Mouse (Mus musculus): Measurements from ENCODE around the gene Ctnnbip1.
A peak's percentile ranks its signal among the peaks of the same experiment; 100 is the strongest.

The Ctnnbip1 gene

DNA sequence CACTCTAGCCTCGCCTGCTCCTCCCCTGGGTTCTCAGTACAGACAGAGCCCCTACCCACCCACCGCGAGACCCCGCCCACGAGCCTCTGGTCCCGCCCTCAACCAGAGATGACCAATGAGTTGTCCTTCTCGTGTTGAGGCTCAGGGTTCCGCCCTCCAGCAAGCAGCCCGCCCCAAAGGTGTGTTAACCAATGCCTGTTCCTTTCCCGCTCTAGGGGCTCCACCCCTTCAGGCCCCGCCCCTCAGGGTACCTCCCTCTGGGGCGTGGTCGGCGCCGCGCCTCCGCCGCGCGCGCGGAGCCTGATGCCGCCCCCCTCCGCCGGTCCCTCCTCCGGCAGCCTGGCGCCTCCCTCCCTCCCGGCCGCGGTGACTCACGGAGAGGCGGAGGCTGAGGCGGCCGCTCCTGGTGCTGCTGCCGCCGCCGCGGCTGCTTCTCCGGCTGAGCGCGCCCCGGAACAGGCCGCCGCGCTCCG, at the start of gene Ctnnbip1:
TSS of gene Ctnnbip1 (plus strand) at position 369 of the 473 bp plus-strand sequence.
- peak; percentile 97 for DNase-seq (ENCODE audit: low spot score)

DNA sequence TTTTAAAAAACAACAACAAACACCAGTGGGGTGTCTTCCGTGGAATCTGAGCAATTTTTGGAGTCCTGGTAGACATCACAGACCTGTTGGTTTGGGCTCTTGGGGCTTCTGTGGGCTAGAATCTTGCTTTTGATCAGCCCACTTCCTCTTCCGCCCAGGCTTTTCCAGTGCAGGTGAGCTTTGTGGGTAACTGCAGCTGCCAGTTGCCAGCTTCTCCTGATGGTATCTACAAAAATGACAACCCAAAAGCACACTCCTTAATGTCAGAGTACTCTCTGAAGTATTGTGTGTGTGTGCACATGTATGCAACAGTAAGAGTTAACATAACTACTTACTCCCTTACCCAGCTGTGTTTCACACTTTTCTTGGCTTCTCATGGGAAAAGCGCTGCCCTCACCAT, 48.5 kb upstream of the Ctnnbip1 start:
- no peak for DNase-seq (ENCODE audit: low spot score)

DNA sequence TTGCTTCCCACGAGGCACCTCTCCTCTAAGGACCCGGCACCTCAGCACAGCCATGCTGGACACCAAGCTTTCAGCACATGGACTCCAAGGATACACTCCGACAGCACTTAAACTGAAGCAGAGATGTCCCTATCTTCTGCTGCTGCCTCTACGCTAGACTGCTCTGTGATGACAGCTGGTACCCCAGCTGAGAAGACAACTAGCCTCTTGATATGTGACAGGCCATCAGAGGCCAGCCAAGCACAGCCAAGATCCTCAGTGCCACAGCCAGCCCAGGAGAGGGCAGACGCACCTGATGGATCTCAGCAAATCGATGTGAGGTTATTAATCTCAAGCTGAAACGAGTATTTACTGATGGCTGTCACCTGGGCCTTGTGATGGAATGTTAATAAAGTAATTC, 42.9 kb upstream of the Ctnnbip1 start:
- DNase-seq (ENCODE audit: low spot score), result no peak

DNA sequence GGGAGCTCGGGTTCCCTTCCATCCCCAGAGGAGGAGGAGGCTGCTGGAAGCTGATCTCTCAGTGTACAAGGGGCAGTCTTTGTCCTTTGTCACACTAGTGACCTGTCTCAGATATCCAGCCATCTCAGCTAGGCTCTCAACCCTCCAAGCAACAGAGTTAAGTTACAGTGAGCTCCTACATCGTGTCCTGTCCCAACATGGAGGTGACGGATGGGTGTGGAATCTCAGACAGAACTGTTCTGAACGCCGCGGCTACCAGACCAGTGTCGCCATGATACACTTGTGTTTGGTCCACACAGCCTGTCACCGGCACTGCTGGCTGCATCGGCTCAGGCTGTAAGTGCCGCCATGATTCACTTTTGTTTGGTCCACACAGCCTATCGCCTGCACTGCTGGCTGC, 41.0 kb upstream of the Ctnnbip1 start, which contains the start of gene Tmem274:
TSS of gene Tmem274 (plus strand) at position 301 of the 400 bp plus-strand sequence.
- no peak for DNase-seq (ENCODE audit: low spot score)

DNA sequence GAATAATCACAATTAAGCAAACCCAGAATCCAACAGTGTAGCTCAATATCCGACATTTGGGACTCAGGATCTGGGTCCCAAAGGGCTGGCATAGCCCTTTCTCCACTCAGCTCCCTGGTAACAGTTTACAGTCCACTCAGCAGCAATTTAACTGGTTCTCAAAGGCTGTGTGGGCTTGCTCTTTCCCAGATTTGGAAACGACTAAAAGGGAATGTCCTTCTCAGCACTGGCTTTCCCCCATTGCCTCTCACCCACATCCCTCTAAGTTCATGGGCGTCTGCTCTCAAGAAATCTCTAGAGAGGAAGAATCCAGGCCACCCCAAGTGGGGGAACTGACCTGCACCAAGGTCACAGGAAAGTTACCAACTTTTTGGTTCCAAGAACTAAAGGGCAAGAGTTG, 33.5 kb upstream of the Ctnnbip1 start:
- no peak for DNase-seq (ENCODE audit: low spot score)

DNA sequence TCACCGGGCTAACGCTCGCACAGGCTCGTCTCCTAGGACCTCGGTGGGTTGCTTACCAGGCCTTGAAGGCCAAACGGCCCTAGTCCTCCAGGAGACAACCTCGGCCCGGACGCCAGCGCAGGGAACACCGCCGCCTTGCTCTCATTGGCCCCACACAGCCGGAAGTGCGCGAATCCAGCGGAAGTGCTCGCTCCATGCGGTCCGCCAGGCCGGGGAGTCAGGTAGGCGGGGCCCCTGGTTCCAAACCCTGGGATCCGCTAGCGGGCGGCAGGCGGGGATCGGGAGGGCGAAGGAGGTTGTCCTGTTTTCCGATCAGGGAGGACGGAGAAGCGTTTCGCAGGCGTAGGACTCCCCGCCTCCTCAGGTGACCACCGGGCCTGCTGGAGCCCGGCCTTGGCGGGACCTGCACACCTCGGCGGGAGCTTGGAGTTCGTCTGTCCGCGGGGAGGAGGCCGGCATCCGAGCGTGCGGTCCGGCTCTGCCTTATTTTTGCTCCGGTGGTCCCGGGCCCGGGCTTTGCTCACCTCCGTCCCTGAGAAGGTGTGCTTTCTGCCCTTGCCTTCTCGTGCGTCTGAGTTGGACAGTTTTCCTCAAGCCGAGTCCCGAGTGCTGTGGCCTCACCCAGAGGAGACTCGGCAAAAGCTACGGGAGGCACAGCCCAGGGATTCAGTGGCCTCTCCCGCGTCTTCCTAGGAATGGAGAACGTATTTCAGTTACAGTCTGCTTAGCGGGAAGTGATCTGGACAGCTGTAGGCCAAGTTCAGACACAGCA, 32.8 kb upstream of the Ctnnbip1 start, which contains the start of the genes Nmnat1 and Lzic:
TSS of gene Nmnat1 (minus strand) at position 150 of the 772 bp plus-strand sequence.
TSS of gene Lzic (plus strand) at position 177 of the 772 bp plus-strand sequence.
- DNase-seq (ENCODE audit: low spot score), result peak; percentile 94

DNA sequence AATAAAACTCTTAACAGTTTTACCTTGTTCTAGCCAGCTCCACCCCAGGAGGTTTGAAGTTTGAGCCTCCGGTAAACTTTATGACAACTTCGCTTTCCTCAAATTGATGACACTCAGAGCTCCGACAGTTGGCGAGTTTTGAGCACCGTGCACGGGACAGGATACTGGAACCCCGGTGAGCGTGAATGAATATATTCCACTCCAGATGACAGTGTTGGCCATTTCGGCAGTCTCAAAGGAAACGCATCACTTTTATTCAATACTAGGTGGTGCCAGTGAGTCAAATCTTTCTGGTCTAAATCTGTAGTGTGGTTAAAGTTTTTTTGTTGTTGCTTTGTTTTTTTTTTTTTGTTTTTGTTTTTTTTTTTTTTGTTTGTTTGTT, 32.2 kb upstream of the Ctnnbip1 start:
- DNase-seq (ENCODE audit: low spot score), result no peak

DNA sequence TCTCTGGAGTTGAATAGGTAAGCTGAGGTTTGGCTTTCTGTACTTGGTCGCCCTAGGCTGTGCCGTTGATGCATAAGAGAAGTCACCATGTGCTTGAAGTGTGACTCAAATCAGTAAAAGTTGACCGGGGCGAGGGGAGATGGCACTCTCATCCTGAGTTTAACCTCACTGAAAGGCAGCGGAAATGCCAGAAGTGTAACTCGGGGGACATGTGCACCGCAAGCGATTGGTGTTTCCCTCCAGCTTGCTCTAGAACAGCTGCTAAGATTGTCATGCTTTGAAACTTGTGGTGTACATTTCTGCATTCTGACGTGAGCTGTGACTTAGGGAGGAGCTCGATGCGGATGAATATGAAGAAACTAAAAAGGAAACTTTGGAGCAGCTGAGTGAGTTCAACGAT, 30.3 kb upstream of the Ctnnbip1 start:
- DNase-seq (ENCODE audit: low spot score), result no peak

DNA sequence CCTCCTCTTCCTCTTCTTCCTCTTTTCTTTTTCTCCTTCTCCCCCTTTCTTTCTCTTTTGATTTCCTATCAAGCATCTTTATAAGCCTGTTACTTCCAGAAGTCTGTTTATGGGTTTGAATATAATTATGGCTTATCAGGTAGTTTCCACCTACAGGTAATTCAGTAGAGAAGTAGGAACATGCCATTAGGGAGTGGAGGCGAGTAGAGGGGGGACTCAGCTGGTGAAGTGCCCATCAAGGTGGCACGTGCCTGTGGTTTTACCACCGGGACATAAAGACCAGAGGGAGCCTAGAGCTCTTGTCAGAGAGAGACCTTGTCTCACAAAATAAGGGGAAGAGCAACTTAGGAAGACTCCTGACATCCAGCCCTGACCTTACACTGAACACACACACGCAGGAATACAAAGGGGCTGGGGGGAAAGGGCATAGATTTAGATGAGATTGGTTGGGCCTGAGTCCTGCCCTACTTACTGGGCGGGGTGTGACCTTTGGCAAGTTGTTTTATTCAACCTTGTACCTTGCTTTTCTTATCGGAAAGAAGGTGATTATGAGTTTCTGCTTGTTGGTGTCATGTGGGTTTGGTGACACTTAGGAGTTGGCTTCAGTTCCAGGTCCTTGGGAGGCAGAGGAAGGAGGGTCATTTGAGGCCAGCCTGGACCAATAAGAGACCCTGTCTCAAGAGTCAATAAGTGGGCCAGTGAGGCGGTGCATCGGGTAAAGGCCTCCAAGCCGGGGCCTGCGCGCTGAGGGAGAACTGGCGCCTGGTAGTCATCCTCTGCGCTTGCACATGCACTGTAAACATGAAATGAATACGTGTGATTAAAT, 28.4 kb upstream of the Ctnnbip1 start:
- DNase-seq (ENCODE audit: low spot score), result no peak

DNA sequence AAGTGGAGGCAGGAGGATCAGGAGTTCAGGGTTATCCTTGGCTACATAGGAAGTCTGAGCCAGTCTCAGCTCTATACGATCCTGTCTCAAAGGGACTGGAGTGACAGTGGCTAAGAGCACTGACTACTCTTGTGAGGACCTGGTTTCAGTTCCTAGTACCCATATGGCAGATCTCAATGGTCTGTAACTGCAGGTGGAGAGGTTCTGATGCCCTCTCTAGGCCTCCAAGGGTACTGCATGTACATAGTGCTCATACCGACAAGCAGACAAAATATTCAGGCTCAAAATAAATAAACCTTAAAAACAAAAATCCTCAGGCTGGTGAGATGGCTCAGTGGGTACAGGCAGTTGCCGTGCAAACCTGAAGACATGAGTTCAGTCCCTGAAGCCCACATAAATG, 26.9 kb upstream of the Ctnnbip1 start:
- no peak for DNase-seq (ENCODE audit: low spot score)

DNA sequence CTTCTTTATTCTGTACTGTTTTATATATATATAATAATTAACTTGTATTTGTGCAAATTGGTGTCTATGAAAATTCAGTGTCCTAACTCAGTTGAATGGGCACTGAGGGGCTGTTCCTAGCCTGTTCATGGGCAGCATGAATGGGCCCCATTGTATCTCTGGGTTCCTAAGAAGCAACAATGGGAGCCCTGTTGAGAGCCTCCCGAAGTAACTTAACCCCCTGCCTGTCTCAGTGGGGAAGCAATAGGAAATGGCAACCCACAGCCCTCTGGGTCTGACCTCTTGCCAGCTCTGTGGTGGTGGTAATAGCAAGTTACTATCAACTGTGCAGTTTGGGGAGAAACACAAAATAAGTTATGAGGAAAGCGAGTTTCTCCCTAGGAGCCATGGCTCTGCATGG, 21.4 kb upstream of the Ctnnbip1 start:
- no peak for DNase-seq (ENCODE audit: low spot score)

DNA sequence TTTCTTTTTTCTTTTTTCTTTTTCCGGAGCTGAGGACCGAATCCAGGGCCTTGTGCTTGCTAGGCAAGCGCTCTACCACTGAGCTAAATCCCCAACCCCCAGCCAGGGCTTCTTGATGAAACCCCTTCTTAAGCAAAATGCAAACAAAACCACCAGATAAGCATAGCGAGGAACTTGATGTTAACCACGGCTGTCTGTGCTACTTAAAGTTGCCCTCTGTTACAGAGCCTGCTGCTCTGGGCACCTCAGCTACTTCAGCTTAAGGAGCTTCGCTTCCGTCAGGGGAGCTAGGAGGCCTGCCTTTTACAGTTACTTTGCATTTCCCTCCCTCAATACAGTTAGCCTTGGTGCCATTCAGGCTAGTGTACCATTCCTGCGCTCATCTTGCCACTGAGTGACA, 19.1 kb upstream of the Ctnnbip1 start:
- DNase-seq (ENCODE audit: low spot score), result no peak

DNA sequence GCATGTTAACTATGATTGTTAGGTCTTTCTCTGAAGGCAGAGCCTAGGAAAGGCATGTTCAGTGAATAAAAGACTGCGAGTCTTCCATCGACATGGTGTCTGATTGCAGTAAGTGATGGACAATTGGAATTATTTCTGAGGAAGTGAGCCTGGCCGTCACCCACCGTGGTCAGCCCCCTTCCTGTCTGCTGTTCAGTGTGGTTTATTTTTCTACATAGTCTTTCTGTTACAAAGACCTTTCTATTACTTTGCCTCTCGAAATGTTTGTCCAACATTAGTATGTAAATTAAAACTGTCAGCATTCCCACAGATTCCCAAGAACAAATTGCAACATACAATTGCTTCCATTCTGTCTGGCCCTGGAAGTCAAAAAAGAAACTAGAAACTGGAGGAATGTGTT, 18.2 kb upstream of the Ctnnbip1 start:
- DNase-seq (ENCODE audit: low spot score), result no peak

DNA sequence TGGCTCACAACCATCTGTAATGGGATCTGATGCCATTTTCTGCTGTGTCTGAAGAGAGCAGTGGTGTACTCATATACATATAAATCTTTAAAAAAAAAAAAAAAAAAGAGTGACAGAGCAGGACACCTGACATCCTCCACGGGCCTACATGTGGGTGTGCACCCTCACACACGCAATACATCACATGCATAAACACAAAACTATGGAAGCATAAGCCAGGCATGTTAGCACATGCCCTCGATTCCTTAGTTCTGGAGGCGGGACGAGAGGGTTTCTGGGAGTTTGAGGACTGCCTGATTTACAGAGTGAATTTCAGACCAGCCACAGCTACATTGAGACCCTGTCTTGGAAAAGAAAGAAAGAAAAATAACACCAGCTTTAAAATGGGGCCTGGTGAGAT, 13.7 kb upstream of the Ctnnbip1 start:
- DNase-seq (ENCODE audit: low spot score), result no peak

DNA sequence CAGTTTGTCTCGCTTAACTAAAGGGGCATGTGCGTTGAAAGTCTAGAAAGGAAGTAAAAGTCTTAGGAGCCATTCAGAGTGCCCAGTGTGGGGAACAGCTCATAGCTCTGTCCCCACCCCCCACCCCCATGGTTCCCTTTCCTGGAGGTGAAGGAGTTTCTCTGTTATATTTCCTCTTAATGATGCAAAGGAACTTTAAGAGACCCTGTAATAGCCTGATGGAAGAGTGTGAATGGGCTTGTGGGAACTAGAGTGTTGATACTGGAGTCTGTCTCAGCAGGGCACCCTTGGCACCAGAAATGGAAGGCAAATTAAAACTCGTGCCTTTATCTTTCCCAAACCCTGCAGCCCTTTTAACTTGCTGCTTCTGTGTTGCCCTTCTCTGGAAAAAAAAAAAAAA, 13.2 kb upstream of the Ctnnbip1 start:
- DNase-seq (ENCODE audit: low spot score), result no peak

DNA sequence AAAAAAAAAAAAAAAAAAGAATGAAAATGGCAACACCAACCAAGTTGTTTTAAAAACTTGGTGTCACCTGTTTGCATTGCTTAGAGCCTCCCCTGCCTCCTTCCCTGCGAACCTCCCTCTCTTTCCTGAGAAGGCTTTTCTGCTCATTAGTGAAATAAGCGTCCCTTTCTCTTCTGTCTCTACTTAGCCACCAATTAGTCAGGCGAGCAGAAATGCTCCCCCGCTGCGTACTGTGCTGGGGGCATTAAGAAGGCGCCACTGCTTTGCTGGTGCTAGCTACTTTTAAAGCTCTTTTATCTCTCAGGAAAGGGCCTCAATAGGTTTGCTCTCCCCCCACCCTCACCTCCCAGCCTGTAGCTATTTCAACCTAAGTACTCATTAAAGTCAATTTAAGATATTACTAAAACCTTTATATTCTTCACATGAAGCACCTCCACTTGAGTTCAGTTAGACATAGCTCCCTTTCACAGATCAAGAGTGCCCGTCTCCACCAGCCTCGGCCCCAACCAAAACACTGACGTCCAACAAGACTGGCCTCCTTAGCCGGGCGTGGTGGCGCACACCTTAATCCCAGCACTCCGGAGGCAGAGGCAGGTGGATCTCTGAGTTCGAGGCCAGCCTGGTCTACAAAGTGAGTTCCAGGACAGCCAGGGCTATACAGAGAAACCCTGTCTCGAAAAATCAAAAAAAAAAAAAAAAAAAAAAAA, 12.6 kb upstream of the Ctnnbip1 start:
- no peak for DNase-seq (ENCODE audit: low spot score)

DNA sequence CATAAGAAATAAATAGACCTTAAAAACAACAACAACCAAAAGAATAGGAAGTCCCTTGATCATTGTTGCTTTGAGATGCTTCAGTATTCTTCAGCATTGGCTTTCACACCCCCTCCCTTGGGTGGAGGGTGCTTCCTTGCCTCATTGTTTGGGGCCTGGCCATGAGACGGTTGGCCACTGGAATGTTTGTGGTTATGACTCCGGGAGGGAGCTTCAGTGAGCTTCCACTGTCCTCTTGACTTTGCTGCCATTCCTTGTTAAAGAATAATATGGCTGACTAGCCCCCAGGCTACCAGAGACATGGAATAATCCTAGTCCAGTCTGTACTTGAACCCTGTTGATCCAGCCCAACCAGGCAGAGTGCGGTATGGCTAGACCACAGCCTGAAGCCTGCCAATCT, 11.1 kb upstream of the Ctnnbip1 start:
- DNase-seq (ENCODE audit: low spot score), result no peak

DNA sequence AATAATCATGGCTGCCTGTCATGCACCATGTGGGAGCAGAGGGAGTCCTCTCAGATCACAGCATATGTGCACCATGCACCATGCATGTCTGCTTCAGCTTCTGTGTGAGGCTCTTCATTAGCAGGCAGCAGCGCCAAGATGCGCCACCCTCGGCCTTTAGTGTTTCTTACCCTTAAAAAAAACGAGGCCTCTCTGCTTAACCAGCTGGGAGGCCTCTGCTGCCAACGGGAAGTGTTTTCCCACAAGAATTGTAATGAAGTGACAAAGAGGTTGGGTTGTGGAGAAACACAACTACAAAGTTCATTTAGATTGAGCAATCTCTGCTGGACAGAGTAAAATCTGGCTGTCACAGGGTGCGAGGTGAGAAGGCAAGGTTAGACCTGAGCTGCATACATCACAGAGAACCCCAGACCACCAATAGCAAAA, 6.8 kb upstream of the Ctnnbip1 start:
- no peak for DNase-seq (ENCODE audit: low spot score)

DNA sequence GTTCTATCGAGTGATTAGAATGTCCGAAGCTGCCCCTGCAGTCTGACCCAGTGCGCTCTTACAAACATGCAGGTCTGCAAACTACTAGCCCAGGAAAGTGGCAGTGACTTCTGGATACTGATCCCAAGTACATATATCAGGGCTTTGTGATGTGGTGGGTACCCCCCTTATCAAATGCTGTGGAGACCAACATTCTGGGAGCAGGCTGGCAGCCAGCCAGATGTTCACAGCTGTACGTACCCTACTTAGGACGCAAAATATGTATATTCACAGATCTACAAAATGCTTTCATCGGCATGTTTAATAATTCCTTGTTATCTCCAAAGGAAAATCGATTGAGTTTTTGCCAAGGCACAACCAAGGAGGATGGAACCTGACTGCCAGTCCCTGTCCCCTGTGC, 6.0 kb upstream of the Ctnnbip1 start:
- no peak for DNase-seq (ENCODE audit: low spot score)

DNA sequence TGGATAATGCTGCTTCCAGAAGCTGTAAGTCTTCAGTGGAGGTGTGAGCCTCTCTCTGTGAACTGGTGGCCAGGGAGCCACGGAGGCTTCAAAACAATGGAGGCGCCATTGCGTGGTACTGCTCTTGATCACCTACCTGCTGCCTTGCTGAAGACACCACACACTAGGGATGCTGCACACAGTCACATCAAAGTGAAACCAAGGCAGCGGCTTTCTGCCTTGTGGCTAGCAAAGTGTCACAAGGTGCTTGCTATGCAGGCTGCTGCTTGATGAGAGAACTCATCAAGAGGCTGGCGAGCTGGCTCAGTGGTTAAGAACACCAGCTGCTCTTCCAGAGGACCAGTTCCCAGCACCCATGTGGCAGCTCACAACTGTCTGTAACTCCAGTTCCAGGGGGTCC, 2.3 kb upstream of the Ctnnbip1 start:
- no peak for DNase-seq (ENCODE audit: low spot score)

DNA sequence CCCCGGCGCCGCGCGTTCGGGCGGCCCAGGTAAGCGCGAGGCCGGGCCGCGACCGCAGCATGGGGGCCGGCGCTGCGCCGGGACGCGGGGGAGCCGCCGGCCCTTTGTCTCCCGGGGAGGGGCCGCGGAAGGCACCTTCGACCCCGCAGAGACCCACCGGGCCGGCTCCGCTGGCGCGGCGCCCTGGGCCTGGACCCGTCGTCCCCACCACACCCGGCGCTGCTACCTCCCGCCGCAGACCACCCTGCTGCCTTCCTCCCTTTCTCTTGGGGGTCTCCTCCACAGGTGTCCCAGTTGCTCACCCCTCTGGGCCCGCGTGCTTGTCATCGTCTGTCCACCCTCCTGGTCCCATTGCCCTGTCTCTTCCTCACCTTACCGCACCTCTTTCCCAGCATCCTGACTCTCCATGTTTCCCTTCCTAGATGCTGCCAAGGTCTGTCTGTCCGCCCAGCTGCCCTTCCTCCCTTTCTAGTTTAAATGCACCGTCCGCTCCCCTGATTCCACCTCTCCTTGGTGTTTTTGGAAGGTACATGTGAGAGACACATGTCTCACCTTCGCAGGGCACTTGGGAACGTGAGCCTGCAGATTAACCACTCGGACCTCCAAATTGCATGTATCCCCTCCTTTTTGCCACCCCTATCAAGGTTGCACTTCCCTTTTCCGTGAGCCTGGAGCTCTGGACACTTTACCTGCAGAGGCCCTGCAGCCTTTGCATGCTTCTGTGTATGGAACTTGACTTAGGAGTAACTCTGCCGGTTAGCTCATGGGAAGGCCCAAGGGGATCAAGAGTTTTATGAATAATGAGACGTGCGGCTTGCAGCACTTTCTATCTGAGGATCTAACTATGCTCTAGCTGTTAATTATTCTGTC, 550 bp downstream of the Ctnnbip1 start:
- no peak for DNase-seq (ENCODE audit: low spot score)
